Mouse (Mus musculus) lung, adult 18-20 months (tissue): Measurements from ENCODE around the gene Ece1.

Experiments used
- DNase-seq, 2 experiments: peaks; one replicate each; pipeline ENCODE4 v3.0.0; 2022; ENCODE audit warnings: mixed read lengths in 2 of 2

Gene Ece1

DNA sequence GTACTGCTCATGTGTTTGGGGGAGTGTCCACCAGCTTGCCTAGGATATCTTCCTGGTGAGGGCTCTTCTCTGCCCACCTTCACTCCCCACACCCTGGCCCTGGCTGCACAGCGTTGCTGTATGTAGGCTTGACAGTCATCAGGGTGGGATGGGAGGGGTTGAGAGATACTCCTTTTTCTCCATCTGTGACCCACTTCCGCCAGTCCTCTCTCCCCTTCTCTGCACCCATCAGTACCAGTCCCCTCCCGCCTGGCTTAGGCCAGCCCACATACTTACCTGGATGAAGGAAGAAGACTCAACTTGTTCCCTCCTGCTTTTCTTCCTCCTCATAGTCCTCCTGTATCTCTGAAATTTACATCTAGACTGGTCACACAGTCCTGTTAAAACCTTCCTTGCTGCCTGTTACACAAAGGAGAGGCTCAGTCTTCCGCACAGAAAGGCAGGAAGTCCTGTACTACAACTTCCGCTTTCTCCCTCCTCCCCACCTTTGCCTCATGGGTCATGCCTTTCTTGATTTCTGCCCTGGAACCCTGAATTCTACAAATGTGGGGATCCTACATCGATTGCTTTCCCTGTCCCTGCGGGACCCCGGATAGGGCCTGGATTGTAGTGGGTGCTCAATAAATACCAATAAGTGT is 21.6 kb downstream of the Ece1 start:
- no peak for DNase-seq

DNA sequence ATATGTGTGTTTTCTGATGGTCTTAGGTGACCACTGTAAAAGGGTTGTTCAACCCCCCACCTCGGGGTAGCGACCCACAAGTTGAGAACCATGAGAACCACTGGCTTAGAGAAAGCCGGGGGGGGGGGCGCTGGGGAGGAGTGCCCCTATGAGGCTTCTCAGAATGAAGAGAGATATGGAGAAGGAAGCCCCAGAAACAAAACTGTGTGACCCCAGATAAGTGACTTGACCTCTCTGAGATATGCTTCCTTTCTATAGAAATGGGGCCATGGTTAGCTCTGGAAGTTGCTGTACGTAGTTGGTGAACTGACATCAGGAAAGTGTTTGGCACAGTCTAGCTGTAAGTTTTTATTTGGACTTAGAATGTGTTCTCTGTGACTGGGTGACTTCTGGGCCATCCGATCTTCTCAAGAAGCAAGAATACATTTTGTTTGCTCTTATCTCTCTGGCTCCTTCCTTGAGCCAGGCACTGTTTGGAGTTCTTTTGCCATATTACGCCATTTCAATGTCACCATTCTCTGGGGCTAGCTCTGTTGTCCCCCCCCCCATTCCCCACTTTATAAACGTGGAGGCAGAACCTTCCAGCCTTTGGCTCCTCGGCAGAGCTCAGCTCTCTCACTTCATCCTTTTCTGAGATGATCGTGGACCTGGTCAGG is 25.4 kb downstream of the Ece1 start:
- peak in 1 of 2 experiments; percentile 47 for DNase-seq

DNA sequence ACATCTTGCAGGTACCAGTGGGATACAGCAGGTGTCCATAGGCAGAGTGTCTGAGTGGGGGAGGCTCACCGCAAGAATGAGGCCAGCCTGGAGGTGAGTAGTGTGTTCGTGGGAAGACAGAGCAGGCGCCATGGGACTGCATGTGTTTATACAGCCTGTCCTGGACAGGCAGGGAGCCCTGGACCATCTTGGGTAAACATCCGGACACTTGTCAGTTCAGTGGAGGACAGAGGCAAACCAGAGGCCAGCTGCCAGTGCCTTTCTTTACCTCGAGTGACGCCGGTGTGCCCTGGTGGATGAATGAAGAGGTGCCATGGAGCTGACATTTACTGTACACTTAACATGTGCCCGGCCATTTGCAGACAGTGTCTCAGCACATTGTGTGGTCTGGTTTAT is 26.0 kb downstream of the Ece1 start:
- DNase-seq = peak; percentile 75 to 86

DNA sequence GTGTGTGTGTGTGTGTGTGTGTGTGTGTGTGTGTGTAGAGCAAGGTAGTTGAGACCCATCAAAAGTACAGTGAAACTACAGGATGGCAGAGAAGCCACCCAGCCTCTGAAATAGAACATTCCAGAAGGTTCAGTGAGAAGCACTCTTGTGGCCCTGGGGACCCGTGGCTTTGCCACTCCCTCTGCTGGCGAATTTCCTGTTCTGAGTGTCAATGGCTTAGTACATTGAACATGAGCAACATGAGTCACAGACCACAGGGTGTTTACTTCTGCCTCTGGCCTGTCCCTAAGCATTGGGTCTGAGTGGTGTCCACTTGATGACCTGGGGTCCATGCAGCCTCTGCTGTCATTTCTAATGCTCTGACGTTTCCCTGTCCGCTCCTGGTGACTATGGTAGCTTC is 28.6 kb downstream of the Ece1 start:
- DNase-seq = peak; percentile 78 to 90

DNA sequence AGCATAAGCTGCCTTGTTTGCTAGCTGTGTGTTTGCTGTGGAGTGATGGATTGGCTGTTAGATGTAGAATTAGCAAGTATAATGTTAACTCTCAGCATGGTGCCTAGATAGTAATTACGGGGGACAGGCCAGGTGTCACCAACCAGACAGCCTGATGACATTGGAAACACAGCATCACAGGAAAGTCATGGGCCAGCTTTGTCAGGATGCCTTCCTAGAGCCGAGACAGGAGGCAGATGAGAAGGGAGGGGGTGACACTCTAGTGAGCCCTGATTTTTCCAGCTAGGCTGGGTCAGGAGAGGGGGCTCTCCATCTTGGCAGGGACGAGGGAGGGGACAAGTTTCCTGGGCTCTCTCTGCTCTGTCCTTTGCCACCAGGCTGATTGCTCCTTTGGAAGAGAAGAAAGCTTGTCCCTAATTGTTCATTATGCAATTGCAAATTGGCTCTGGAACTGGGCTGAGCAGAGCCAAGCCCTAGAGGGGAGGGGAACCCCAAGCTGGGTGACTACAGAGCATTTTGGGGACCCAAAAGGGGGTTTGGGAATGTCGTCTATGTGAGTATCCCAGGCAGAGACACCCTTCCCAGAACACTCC is 29.6 kb downstream of the Ece1 start:
- no peak for DNase-seq

DNA sequence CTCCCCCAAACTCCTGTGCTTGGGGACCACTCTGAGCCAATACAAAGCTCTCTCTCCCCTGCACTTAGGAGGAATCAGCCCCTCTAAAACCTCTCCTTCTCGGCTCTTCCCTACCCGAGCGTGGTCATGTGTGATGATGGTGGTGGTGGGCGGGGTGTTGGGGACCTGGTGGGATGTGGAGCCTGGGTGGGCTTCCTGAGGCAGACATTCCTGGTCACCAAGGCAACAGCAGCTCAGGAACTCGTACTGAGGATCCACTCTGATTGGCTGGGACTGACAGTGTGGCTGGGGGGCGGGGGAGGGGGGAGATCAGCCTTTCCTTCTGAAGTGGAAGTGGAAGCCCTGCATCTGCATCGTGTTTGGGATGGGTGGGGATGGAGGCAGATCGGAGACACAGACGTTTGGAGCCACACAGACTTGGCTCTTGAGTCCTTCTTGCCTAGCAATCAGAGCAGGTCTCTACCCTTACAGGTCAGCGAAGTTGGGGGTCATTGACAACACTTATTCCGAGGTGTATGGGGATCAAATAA is 30.7 kb downstream of the Ece1 start:
- no peak for DNase-seq

DNA sequence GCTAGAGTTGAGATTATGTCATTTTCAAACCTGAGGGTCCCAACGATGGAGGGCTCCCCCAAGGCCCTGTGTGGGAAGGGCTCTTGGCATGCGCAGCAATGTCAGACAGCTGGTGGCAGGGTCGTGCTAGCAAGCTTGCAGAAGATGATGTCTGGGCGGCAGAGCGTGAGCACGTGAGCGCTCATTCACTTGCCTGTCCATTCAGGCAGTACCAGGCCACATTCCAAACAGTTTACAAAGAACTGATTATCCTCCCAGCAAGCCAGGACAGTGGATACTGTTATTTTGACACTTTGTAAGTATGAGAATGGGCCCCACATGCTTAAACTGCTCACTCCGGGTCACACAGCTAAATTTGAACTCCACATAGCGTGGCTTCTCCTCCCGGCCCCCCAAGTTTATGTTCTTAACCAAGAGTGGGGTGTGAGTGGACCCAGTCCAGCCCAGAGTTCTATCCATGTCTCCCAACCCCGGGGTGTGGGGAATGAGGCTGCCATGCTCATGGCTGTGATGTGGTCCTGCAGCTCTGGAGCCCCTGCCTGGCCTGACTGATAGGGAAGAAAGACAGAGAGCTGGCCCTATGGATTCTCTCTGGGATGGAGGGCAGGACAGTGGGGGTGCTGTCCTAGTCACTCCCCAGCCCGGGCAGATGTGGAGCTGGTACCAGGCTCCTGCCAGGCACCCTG is 34.7 kb downstream of the Ece1 start:
- DNase-seq = no peak

DNA sequence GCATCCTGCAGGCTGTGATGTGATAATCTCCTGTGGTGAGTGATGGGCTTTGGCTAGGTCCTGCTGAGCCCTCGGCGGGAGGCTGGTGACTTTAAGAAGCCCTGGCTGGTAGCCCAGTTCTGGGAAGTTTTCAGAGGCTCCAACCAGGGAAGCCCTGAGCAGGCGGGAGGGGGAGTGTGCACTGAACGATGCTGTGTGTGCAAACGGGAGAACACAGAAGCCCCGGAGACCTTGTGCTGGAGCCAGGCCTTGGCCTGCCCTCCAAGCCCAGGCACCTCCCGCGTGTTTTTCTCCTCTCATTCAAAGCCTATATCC is 35.2 kb downstream of the Ece1 start:
- DNase-seq = peak; percentile 66 to 76

DNA sequence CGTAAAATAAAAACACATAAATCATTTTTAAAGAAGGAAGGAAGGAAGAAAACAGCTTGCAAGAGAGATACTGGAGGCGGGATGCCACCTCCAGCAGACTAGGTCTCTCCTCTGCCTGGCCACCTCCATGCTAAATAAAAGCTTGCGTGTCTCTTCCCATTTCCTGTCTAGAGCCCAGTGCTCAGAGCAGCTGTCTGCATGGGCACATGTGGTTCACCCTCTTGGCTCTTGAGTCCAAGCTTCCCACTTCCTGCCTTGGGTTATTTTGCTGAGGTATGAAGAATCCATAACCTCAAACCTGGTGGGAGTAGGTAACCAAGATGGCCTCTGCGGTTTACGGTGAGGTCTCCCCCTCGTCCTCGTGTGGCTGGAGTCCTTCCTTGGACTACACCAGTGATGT is 36.5 kb downstream of the Ece1 start:
- DNase-seq = no peak

DNA sequence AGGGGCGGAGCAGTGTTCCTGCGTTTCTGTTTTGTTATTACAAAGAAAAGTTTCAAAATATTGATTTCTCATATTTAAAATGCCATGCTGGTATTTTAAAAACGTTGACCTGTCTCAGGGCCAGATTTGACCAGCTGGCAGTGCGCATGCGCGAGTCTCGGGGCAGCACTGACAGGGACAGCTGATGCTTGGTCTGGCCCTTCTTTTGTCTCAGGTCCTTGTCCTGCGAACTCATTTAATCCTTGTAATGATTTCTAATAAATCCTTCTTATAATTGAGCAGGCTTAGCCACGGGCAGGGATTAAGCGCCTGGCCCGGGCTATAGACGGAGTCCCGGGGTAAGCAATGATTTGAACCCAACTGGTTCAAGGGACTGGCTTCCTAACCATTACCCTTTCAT is 40.2 kb downstream of the Ece1 start:
- DNase-seq = no peak

DNA sequence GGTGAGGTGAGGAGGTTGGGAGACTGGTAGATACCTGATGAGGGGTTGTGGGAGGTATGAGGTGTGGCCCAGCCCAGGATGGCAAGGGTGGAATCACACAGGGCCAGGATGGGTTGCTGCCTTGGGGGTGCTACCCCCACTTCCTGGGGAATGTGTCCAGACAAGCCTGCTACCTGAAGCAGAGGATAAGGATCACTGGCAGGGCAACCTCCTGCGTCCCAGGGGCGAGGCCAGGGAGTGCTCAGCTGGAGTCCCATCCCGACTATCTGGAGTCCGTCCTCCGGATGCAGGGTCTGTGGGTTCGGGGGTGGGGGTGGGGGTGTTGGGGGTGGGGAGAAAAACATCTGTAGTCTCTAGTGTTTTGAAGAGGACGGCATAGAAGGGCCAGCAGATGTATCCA is 40.8 kb downstream of the Ece1 start:
- DNase-seq = no peak

DNA sequence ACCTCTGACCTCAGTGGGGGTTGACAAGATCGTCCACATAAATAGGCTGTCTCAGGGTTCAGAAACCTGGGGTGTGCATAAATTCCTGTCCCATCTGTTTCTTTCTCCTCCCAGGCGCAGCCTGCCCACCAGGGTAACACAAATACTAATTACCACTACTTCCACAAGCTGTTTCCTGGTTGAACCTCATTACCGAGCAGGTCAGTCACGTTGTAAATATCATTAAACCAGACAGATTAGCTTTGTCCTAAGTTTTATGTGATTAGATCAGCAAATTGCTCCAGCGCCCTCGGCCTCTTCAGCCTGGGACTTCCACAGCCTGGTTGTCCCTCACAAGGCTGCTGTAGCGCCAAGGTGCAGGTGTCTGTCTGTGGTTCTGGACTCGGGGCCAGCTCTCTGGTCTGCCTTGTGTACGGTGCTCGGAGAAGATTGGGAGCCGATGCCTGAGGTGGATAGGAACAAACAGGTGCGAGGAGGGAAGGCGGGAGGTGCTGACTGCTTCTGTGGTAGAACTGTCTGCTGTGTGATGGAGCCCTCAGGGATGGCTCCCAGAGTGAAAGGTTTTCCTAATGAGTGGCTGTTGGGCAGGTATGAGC is 43.0 kb downstream of the Ece1 start:
- no peak for DNase-seq

DNA sequence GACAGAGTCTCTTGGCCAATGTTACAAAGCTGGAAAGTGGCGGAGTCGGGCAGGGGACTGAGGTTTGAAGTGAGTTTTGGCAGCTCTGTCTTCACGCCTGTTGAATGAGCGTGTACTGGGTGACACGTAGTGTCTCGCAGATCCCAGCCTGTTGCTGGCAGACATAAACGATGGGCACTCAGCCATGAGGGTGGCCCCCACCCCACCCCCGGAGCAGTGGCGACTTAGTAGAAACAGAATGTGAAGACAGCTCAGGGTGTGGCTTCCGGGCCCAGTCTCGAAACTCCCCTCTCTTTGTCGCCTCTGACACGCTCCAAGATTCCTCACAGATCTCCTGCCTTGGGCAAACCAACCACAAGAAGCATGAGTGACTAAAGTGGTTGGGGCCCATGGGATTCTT is 45.9 kb downstream of the Ece1 start:
- peak; percentile 80 to 89 for DNase-seq

DNA sequence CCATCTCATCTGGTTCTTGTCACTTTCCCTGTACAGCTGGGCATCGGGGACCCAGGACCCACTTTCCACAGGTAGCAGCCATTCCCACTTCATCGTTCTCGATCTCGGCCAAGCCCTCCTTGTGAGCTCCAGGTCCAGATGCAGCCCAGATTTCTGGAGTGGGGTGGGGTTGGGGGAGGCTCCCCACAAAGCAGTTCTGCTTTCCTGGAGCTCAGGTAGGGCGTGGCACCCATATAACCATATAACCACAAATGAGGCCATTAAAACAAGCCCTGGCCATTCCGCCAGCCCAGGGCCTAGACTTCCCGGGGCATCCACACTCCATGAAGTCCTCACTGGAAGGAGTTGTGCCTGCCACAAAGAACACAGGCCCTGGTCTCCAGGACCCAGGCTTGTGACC is 46.5 kb downstream of the Ece1 start:
- no peak for DNase-seq

DNA sequence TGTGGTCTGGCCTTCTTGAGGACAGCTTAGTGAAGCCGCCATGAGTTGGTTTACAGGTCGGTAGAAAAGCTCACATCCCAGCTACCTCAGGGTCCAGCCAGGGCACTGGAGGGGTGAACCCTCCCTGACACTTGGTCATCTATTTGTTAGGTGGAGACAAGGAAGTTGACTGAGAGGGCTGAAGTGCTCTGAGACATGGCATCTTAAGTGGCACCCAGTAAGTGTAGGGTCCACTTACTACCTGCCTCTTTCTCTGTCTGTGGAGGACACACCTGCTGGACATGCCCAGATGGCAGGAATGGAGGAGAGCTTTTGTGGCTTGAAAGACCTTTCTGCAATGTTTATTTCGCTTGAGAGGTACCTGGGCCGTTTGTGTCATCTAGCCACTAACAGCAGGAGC is 46.9 kb downstream of the Ece1 start:
- DNase-seq = no peak

DNA sequence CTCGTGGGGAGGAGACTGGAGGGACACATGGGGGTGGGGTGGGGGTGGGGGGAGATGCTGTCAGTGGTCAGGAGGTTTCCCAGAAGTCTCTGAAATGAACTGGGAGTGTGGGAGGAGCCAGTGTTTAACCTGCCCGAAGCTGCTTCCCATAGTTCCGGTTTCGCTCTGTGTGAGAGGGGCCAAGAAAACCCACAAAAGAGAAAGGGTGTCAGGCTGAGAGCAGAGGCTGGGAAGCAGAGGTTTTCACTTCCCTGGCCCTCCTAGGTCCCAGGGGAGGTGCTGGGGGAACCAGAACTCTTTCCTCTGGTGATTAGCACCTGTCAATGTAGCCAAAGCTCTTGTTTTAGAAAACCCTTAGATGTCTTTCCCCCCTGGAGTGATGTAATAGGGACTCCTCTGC is 47.4 kb downstream of the Ece1 start:
- DNase-seq = no peak

DNA sequence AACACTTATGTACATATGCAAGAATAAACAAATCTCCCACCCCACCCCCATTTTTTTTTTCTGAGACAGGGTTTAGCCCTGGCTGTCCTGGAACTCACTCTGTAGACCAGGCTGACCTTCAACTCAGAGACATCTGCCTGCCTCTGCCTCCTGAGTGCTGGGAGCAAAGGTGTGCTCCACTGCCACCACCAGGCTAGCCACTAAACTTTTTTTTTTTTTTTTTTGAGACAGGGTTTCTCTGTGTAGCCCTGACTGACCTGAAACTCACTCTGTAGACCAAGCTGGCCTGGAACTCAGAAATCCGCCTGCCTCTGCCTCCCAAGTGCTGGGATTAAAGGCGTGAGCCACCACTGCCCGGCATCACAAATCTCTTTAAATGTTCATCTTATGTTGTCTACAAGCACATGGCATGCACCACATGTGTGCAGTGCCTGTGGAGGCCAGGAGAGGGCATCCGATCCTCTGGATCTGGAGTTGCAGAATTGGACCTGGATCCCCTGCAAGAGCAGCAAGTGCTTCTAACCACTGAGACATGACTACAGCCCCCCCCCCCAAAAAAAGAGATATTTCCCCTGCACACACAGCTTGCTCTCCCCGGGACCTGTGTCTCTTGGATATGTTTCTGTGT is 48.5 kb downstream of the Ece1 start:
- peak; percentile 50 to 67 for DNase-seq

DNA sequence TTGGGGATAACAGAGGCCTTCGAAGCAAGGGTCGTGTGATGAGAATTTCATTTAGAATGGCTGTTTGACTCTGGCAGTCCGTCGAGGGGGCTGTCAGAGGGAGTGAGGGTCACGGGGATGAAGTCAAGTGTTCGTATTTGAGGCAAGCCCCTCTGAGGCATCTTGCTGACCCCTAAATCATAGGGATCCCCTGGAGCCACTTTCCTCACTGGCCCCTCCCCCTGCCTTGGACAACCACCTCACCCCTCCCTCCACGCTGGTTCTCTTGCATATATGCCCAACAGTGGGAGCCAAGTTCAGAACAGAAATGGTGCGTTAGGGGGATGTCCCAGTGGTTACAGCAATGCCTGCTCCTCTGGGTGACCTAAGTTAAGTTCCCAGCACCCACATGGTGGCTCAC is 49.6 kb downstream of the Ece1 start:
- DNase-seq = no peak

DNA sequence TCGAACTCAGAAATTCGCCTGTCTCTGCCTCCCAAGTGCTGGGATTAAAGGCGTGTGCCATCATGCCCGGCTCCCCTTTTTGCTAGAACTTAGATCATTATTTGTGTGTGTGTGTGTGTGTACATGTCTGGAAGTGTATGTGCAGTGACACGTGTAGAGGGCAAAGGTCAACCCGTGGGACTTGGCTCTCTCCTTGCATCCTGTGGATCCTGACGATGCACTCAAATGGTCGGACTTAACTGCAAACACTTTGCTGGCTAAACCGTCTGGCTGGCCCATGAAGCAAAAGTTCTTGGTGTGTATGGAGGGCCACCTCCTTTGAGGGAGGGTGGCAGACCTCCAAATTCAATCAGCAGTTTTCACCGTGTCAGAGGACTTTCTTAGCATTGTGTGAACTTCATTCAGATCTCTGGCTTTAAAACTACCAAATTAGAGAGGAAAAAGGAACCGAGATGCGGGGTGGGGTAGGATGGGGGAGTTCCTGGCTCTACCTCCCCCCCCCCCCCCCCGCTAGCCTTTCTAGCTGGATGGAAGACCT is 50.8 kb downstream of the Ece1 start:
- no peak for DNase-seq

DNA sequence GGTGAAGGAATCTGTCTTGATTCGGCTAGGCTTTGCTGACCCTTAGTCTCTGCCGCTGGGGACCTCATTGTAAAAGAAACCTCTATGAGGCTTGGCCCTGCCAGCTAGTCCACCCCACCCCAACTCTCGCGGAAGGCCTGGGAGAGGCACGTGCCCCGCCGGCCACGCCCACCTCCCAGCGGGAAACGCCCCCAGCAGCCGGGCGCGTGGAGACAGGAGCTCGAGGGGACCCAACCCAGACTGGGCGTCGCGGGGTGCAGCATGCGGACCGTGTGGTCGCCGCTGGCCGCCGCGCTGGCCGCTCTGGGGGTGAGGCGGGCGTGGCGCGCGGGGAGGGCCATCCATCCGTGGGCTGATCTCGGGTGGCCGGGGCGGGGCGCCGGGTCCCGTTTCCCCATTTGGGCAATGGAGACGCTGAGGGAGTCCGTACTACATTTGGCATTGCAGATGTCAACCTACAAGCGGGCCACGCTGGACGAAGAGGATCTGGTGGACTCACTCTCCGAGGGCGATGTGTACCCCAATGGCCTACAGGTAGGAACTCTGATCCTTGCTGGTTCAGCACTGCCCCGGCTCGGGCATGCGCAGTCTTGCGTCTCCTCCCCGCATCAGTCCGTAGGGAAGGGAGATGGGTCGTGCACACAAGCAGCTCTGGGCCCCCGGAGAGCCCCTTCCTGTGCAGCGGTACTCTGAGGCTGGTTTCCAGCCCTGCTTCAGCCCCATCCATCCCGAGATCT is 51.5 kb downstream of the Ece1 start:
- peak; percentile 88 to 93 for DNase-seq

DNA sequence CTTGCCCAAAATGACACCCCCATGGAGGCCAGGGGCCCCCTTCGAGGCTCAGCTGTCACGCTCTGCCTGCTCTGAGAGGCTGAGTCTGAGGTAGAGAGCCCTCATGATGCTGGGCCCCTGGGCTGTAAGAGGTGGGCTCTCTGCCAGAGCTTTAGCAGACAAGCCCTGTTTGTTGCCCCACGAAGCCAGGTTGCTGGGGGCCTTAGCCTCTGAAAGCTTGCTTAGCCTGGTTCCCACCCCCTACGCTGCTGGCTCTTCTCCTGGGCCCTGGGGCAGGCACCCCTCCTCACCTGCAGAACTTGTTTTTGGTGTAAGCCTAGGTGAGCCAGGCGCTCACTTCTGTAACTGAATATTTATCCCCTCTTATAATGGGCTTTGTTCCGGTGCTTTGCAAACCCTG is 55.6 kb downstream of the Ece1 start:
- peak in 1 of 2 experiments; percentile 50 for DNase-seq

DNA sequence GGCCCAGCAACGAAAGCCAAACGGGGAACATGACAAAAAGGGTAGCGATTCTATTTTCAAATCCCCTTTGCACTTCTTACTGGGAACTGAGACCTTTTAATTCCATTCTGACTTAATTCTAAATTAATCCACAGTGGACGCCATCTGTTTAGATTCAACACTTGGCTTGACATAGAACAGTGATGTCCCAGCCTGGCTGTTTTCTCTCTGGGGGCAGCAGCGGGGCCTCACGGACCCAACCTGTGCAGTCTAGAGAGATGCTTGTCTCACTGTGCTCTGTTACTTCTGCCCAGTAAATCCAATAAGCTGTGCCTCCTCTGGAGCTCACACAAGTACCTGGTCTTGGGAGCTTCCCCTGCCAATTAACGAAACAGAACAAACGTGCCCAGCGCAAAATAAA is 56.5 kb downstream of the Ece1 start:
- DNase-seq = no peak
